Mouse (Mus musculus): ENCODE results near the gene Cox4i1. TPM values are rescaled to one million over a fixed set of nuclear protein-coding genes. Genes with fewer than 3 reads are reported as not detected.
A peak's percentile ranks its signal among the peaks of the same experiment; 100 is the strongest.

The Cox4i1 gene
- polyA plus RNA-seq, 1 experiment from 2014 or later = 2,086 TPM

DNA sequence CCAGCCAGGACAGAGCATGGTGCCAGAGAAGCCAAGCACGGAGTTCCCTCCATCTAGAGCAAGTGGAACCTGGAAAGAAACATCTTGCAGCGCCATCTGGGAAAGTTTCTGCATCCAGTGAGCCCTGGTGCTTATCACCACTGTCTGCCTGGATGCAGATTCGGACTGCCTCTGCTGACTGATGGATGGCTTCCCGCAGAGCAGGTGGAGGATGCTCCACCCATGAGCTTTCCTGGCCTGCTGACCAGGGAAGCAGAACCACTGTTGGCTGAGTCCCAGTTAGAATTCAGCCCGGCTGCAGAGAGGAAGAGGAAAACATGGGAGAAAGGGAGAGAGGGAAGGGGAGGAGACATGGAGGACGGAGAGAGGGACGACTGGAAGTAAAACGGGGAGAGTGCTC is 19.8 kb downstream of the Cox4i1 start:
- Histone ChIP-seq H3K36me3 (ENCODE audit: insufficient read depth, low read length) (no peaks in the 10 kb centered on the region), H3K27ac (no peak overlapping the region), H3K4me2 (ENCODE audit: low read length) (no peak overlapping the region), H3K9me3 (replicated peaks; ENCODE audit: low read length) (no peaks in the 10 kb centered on the region), H3K27me3 (ENCODE audit: insufficient read depth, low read length) (no peaks in the 10 kb centered on the region), H3K9ac (ENCODE audit: low read depth, low read length) (no peak overlapping the region), H3K4me1 (replicated peaks; ENCODE audit: insufficient read depth, low read length) (no peaks in the 10 kb centered on the region), H3K4me3 (replicated peaks; ENCODE audit: low read depth, low read length) (no peak overlapping the region)
- WGBS = 48% methylated on average over 8 of the region's 8 CpGs
- ATAC-seq (replicated peaks; ENCODE audit: low FRiP score, low read depth) = no peak
- no peak for TF ChIP-seq CTCF (IDR thresholded peaks at IDR 0.05; ENCODE audit: low read depth)
- no peak for DNase-seq (ENCODE audit: low spot score)

DNA sequence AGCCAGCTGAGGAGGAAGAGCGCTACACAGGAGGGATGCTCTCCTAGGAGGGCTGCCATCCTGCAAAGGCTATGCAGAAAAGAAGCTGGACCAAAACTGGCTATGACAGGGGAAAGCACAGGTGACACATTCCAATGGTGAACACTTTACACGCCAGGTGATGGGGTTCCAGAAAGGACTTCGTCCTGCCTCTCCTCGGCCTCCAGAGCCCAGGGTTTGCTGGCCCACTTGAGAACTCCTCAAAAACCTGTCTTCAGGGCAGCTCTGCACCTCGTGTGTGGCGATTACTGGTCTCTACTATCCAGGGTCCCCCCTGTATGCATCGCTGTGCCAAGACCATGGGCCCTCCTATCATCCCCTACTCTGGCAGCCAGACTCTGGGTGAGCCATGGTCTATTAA is 20.5 kb downstream of the Cox4i1 start:
- 92% methylated on average over 7 of the region's 7 CpGs for WGBS
- Histone ChIP-seq H3K4me3 (replicated peaks; ENCODE audit: low read depth, low read length) (no peak overlapping the region), H3K36me3 (ENCODE audit: insufficient read depth, low read length) (no peaks in the 10 kb centered on the region), H3K27me3 (ENCODE audit: insufficient read depth, low read length) (no peaks in the 10 kb centered on the region), H3K27ac (no peak overlapping the region), H3K9ac (ENCODE audit: low read depth, low read length) (no peak overlapping the region), H3K4me1 (replicated peaks; ENCODE audit: insufficient read depth, low read length) (no peaks in the 10 kb centered on the region), H3K4me2 (ENCODE audit: low read length) (no peak overlapping the region), H3K9me3 (replicated peaks; ENCODE audit: low read length) (no peaks in the 10 kb centered on the region)
- DNase-seq (ENCODE audit: low spot score) = no peak
- no peak for TF ChIP-seq CTCF (IDR thresholded peaks at IDR 0.05; ENCODE audit: low read depth)
- no peak for ATAC-seq (replicated peaks; ENCODE audit: low FRiP score, low read depth)

DNA sequence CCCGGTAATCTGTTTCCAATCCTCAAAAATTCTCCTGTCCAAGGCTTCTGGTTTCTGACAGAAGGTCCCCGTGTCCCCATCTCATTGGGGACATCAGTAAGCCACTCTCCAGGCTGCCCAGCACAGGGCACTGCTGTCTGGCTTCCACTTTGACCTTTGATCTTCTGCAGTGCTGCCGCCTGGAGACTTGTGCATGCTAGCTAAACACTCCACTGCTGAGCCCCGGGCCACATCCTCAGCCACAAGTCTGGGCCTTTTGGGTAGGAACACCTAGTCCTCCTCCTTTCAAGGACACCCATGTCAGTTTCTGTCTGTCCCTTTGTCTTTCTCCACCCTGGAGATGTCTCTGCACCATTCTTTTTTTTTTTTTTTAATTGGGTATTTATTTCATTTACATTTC is 24.9 kb downstream of the Cox4i1 start:
- Histone ChIP-seq H3K4me1 (replicated peaks; ENCODE audit: insufficient read depth, low read length) (peaks cover 13% of the 10 kb centered on the region; the same call in 1 of the 2 replicates), H3K9ac (ENCODE audit: low read depth, low read length) (no peak overlapping the region), H3K4me3 (replicated peaks; ENCODE audit: low read depth, low read length) (no peak overlapping the region), H3K4me2 (ENCODE audit: low read length) (no peak overlapping the region), H3K9me3 (replicated peaks; ENCODE audit: low read length) (no peaks in the 10 kb centered on the region), H3K27ac (no peak overlapping the region), H3K36me3 (ENCODE audit: insufficient read depth, low read length) (no peaks in the 10 kb centered on the region), H3K27me3 (ENCODE audit: insufficient read depth, low read length) (no peaks in the 10 kb centered on the region)
- no peak for DNase-seq (ENCODE audit: low spot score)
- no peak for ATAC-seq (replicated peaks; ENCODE audit: low FRiP score, low read depth)
- TF ChIP-seq CTCF (IDR thresholded peaks at IDR 0.05; ENCODE audit: low read depth) = no peak
- WGBS = 57% methylated on average over 4 of the region's 4 CpGs

DNA sequence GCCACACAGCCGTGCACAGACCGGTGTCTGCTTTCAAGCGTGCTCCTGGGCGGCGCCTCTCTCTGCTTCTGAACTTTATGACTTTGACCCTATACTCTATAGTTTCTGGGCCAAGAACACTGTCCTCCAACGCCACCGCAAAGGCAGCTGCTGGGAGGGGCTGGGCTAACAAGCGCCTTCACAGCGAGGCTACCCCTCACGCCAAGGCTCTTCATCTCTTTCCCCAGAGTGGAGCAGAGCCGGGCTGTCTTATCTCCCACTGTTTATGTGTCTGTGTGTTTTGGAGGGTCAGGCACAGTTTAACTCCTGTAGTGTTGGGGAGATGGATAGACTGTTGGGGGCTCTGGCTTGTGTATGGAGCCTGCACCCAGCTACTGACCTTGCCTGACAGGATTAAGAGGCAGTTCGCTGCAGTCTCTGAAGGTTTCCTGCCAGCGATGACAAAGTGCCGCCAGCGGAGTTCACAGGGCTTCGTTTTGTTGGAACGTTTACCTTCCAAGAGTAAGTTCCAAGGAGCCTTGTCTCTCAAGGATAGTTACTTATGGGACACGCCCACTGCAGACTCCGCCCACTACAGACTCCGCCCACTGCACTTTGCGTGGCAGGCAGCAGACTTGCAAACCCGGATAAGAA is 26.0 kb downstream of the Cox4i1 start:
- no peaks in the 10 kb centered on the region for H3K27me3 ChIP-seq (ENCODE audit: insufficient read depth, low read length)
- TF ChIP-seq CTCF (IDR thresholded peaks at IDR 0.05; ENCODE audit: low read depth) = no peak
- H3K4me1 ChIP-seq (replicated peaks; ENCODE audit: insufficient read depth, low read length) = peaks cover 13% of the 10 kb centered on the region; the same call in 1 of the 2 replicates
- DNase-seq (ENCODE audit: low spot score) (peak; percentile 81), ATAC-seq (replicated peaks; ENCODE audit: low FRiP score, low read depth) (peak; percentile 69)
- 13% methylated on average over 22 of the region's 22 CpGs for WGBS
- no peak overlapping the region for H3K4me3 ChIP-seq (replicated peaks; ENCODE audit: low read depth, low read length)
- peak overlapping the region; percentile 38; the same call in 1 of the 2 replicates for H3K4me2 ChIP-seq (ENCODE audit: low read length)
- H3K9ac ChIP-seq (ENCODE audit: low read depth, low read length) = 0 out of 2 replicates have a peak overlapping the region, but pooled peaks have one; percentile 6
- H3K36me3 ChIP-seq (ENCODE audit: insufficient read depth, low read length) = no peaks in the 10 kb centered on the region
- H3K27ac ChIP-seq = peak overlapping the region; percentile 62; the same call in 1 of the 2 replicates
- no peaks in the 10 kb centered on the region for H3K9me3 ChIP-seq (replicated peaks; ENCODE audit: low read length)

DNA sequence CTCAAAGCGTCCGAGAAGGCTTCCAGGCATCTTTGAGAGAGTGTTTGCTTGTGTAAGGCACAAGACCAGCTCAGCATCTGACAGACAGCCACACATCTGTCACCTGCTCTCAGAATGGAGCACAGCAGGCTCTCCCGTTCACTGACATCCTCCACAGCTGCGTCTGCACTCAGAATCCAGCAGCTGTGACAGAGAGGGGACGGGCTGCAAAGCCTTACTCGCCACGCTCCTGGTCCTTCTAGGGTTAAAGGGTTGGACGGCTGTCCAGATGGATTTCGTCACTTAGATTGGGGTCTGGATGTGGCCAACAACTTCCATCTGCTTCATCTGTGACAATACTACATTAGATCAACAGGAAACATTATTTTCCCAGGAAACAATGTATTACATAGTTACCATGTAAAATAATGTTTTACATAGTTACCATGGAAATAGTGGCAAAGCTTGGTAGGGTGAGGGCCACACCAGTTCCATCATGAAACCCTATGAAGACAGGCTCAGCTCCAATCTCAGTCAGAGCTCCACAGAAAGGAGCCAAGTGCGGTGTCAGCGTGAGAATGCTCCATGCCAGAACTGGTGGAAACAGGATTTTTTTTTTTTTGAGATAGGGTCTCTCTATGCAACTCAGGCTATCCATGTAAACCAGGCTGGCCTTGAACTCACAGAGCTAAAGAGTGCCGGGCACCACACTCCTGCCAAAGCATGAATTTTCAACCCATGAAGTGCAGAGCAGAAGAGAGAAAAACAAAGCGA is 28.6 kb downstream of the Cox4i1 start:
- H3K9me3 ChIP-seq (replicated peaks; ENCODE audit: low read length) = no peaks in the 10 kb centered on the region
- no peaks in the 10 kb centered on the region for H3K36me3 ChIP-seq (ENCODE audit: insufficient read depth, low read length)
- H3K4me1 ChIP-seq (replicated peaks; ENCODE audit: insufficient read depth, low read length) = peaks cover 13% of the 10 kb centered on the region; the same call in 1 of the 2 replicates
- no peak overlapping the region for H3K9ac ChIP-seq (ENCODE audit: low read depth, low read length)
- DNase-seq (ENCODE audit: low spot score) (peak; percentile 91), ATAC-seq (replicated peaks; ENCODE audit: low FRiP score, low read depth) (peak; percentile 33; the same call in 1 of the 2 replicates)
- no peak overlapping the region for H3K4me2 ChIP-seq (ENCODE audit: low read length)
- H3K27ac ChIP-seq = peak overlapping the region; percentile 65
- WGBS = 23% methylated on average over 13 of the region's 13 CpGs
- no peaks in the 10 kb centered on the region for H3K27me3 ChIP-seq (ENCODE audit: insufficient read depth, low read length)
- TF ChIP-seq CTCF (IDR thresholded peaks at IDR 0.05; ENCODE audit: low read depth) = no peak
- H3K4me3 ChIP-seq (replicated peaks; ENCODE audit: low read depth, low read length) = no peak overlapping the region

DNA sequence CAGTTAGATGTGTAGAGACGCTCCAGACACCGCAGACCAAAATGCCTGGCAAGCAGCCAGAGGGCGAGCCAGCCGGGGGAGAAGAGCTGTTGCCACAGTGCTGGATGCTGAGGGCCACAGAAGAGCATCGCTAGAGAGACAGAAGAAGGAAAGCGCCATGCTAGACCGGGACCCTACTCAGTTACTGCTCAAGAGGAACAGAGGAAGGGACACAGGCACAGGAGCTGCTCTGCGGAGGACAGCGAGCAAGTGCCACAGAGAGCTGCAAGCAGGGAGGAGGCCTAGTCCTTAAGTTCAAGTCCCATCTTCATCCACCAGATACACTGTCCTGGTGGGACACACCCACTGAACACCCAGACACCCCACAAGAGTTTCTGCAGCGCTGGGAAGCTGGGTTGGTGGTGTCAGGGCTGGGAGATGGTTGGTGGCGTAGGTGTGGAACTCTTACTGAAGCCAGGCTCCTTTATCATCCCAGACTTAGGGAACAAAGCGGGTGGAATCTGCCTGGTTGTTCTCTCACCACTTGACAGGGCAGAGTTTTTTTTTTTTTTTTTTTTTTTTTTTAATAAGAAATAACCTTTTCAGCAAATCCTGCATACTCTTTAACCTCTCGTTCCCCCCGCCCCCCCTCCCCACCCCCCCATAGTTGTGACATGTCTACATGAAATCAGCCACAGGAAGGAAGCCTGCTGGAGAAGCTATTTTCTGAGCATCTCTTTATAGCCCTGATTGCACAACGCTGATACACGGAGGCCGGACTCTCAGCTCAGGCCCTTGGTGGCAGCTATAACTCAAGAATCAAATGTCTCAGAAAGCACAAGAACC is 29.3 kb downstream of the Cox4i1 start:
- H3K4me3 ChIP-seq (replicated peaks; ENCODE audit: low read depth, low read length) = no peak overlapping the region
- H3K4me1 ChIP-seq (replicated peaks; ENCODE audit: insufficient read depth, low read length) = peaks cover 13% of the 10 kb centered on the region; the same call in 1 of the 2 replicates
- ATAC-seq (replicated peaks; ENCODE audit: low FRiP score, low read depth) = no peak
- no peak overlapping the region for H3K9ac ChIP-seq (ENCODE audit: low read depth, low read length)
- no peak for TF ChIP-seq CTCF (IDR thresholded peaks at IDR 0.05; ENCODE audit: low read depth)
- DNase-seq (ENCODE audit: low spot score) = no peak
- H3K4me2 ChIP-seq (ENCODE audit: low read length) = no peak overlapping the region
- no peaks in the 10 kb centered on the region for H3K9me3 ChIP-seq (replicated peaks; ENCODE audit: low read length)
- no peaks in the 10 kb centered on the region for H3K36me3 ChIP-seq (ENCODE audit: insufficient read depth, low read length)
- H3K27me3 ChIP-seq (ENCODE audit: insufficient read depth, low read length) = no peaks in the 10 kb centered on the region
- WGBS = 64% methylated on average over 17 of the region's 17 CpGs
- H3K27ac ChIP-seq = peak overlapping the region; percentile 65
